Mouse (Mus musculus) CH12.LX (cell line): ENCODE data around the gene Prss40. TPM values are rescaled to one million over a fixed set of nuclear protein-coding genes. Genes with fewer than 3 reads are reported as not detected.

Source experiments
- DNase-seq: peaks from one replicate; pipeline ENCODE4 v3.0.0-alpha.2; 2013; ENCODE audit errors: extremely low read depth
- H3K27ac ChIP-seq: 2 replicates; pipeline ENCODE4 v1.5.1; 2012; ENCODE audit warnings: low read depth, mild to moderate bottlenecking, control low read depth, moderate library complexity; ENCODE audit not compliant: insufficient read depth
- H3K27me3 ChIP-seq: replicated peaks from 2 replicates; pipeline ENCODE3; 2012; ENCODE audit warnings: inconsistent platforms
- H3K36me3 ChIP-seq, 2 experiments: replicated peaks in 1 of 2; 2 replicates each; pipeline versions ENCODE3 to v1.6.1; 2012; ENCODE audit warnings: inconsistent platforms in 1 of 2, low read length in 1 of 2, mild to moderate bottlenecking in 1 of 2, mixed read lengths in 1 of 2, moderate library complexity in 1 of 2; ENCODE audit not compliant: control insufficient read depth in 1 of 2, insufficient read depth in 1 of 2
- H3K4me1 ChIP-seq, 2 experiments: 2 replicates each; pipeline ENCODE4 v1.6.1; 2012; ENCODE audit warnings: inconsistent platforms in 1 of 2, moderate library complexity in 1 of 2; ENCODE audit not compliant: insufficient read depth in 2 of 2, control insufficient read depth in 1 of 2
- H3K4me2 ChIP-seq: 2 replicates; pipeline ENCODE4 v1.6.1; 2012; ENCODE audit warnings: low read depth, mild to moderate bottlenecking, control low read depth; ENCODE audit not compliant: poor library complexity, insufficient read depth, severe bottlenecking
- H3K4me3 ChIP-seq, 3 experiments: fragments of 150-350 bp in 1 of 3; sonication (generic) in 1 of 3; replicated peaks in 1 of 3; 2 replicates each; pipeline versions ENCODE3 to v1.5.1; 2011 to 2012; ENCODE audit warnings: low read depth in 2 of 3, low read length in 2 of 3, mild to moderate bottlenecking in 2 of 3, moderate library complexity in 2 of 3, control low read depth in 1 of 3, improper control_type of control experiment in 1 of 3, inconsistent platforms in 1 of 3, mixed read lengths in 1 of 3; ENCODE audit not compliant: poor library complexity in 1 of 3
- H3K79me2 ChIP-seq: replicated peaks from 2 replicates; pipeline ENCODE4 v1.6.1; 2012; ENCODE audit warnings: mild to moderate bottlenecking, moderate library complexity; ENCODE audit not compliant: control insufficient read depth, poor library complexity, insufficient read depth, severe bottlenecking; ENCODE audit errors: extremely low read depth
- H3K9ac ChIP-seq: 2 replicates; pipeline ENCODE4 v1.6.1; 2012; ENCODE audit warnings: low read depth, mild to moderate bottlenecking, control low read depth, moderate library complexity; ENCODE audit not compliant: insufficient read depth
- H3K9me3 ChIP-seq: replicated peaks from 2 replicates; pipeline ENCODE3; 2012; ENCODE audit warnings: low read length, inconsistent platforms, mixed read lengths
- CHD1 ChIP-seq: IDR thresholded peaks from 2 replicates; pipeline ENCODE4 v1.6.1; 2012; ENCODE audit warnings: low read depth, low read length, improper control_type of control experiment, inconsistent platforms
- GABPA ChIP-seq: IDR thresholded peaks from 2 replicates; pipeline ENCODE4 v1.6.1; 2012; ENCODE audit warnings: low read depth, low read length, improper control_type of control experiment, inconsistent platforms; ENCODE audit not compliant: insufficient replicate concordance
- IRF4 ChIP-seq: IDR thresholded peaks from 2 replicates; pipeline ENCODE4 v1.6.1; 2014; ENCODE audit warnings: low read depth, mild to moderate bottlenecking, inconsistent platforms, low read length, improper control_type of control experiment
- JUND ChIP-seq: conservative IDR thresholded peaks from 2 replicates; pipeline ENCODE4 v1.6.1; 2011; ENCODE audit warnings: low read depth, low read length, improper control_type of control experiment
- MAFK ChIP-seq: IDR thresholded peaks from 2 replicates; pipeline ENCODE4 v1.6.1; 2011; ENCODE audit warnings: low read length, improper control_type of control experiment; ENCODE audit not compliant: insufficient replicate concordance
- MAX ChIP-seq: IDR thresholded peaks from 2 replicates; pipeline ENCODE4 v1.6.1; 2011; ENCODE audit warnings: low read length, improper control_type of control experiment
- MEF2A ChIP-seq: IDR thresholded peaks from 2 replicates; pipeline ENCODE4 v1.6.1; 2014; ENCODE audit warnings: low read depth, mild to moderate bottlenecking, inconsistent platforms, low read length, improper control_type of control experiment, borderline replicate concordance
- MXI1 ChIP-seq: IDR thresholded peaks from 2 replicates; pipeline ENCODE4 v1.6.1; 2011; ENCODE audit warnings: mild to moderate bottlenecking, low read depth, low read length, improper control_type of control experiment
- NELFE ChIP-seq: IDR thresholded peaks from 2 replicates; pipeline ENCODE4 v1.6.1; 2011; ENCODE audit warnings: low read depth, low read length, improper control_type of control experiment
- NRF1 ChIP-seq: IDR thresholded peaks from 2 replicates; pipeline ENCODE4 v1.6.1; 2014; ENCODE audit warnings: low read depth, mild to moderate bottlenecking, inconsistent platforms, low read length, improper control_type of control experiment, moderate library complexity
- PAX5 ChIP-seq: IDR thresholded peaks from 2 replicates; pipeline ENCODE4 v1.6.1; 2012; ENCODE audit warnings: low read length, inconsistent platforms, mixed read lengths
- POLR2A ChIP-seq: IDR thresholded peaks from 2 replicates; pipeline ENCODE4 v1.6.1; 2011; ENCODE audit warnings: low read depth, mild to moderate bottlenecking, improper control_type of control experiment, low read length
- TCF12 ChIP-seq: IDR thresholded peaks from 2 replicates; pipeline ENCODE4 v1.6.1; 2014; ENCODE audit warnings: low read depth, mild to moderate bottlenecking, inconsistent platforms, low read length, improper control_type of control experiment
- dilution Hi-C: fragments of 300-500 bp; cut with MboI; formaldehyde crosslinking; loops from 2 replicates; pipeline ENCODE4 v1.14.3; 2020; ENCODE audit warnings: low sequenced_read_pairs; ENCODE audit not compliant: extremely low pct_unique_long_range_greater_than_20kb, extremely low pct_ligation_motif_present
- in situ Hi-C: fragments of 300-500 bp; cut with MboI; formaldehyde crosslinking; loops from 3 replicates; pipeline ENCODE4 v1.14.3; 2019; ENCODE audit warnings: low sequenced_read_pairs, low pct_ligation_motif_present, low pct_unique_long_range_greater_than_20kb, mixed read lengths
- polyA plus RNA-seq: library from polyadenylated mRNA; unstranded; fragments of >175 nt; gene quantifications from 2 replicates; pipeline ENCODE4 v1.2.1, GENCODE M21; 2012; ENCODE audit warnings: low read depth; ENCODE audit not compliant: insufficient read length
- total RNA-seq, 2 experiments: library from RNA; depleted of rRNA; stranded (reverse); fragments of 300-350 nt in 1 of 2; fragments of >200 nt in 1 of 2; gene quantifications; 2 replicates each; pipeline ENCODE4 v1.2.3; 2012 to 2014

Gene Prss40
- total and polyA plus RNA-seq, 3 experiments, result not detected

GRCm38 (mm10) chr1:34502991-34503390 is 57.8 kb downstream of the Prss40 start:
- TF ChIP-seq TCF12 (no peak), NRF1 (no peak), JUND (no peak), MEF2A (no peak), PAX5 (no peak), MXI1 (no peak), MAX (no peak), IRF4 (no peak), POLR2A (no peak), CHD1 (no peak), MAFK (no peak), NELFE (no peak), GABPA (no peak)

More at GRCm38 (mm10) chr1:34502991-34503390, 57.8 kb downstream of the Prss40 start:
- no peak overlapping the region for H3K27ac ChIP-seq
- dilution Hi-C loops, result no loop called here
- H3K27me3 ChIP-seq, result no peaks in the 10 kb centered on the region
- no peaks in the 10 kb centered on the region for H3K79me2 ChIP-seq
- no peaks in the 10 kb centered on the region for H3K36me3 ChIP-seq
- no peak overlapping the region for H3K4me3 ChIP-seq
- DNase-seq, result no peak
- no peak overlapping the region for H3K4me2 ChIP-seq
- H3K9ac ChIP-seq, result no peak overlapping the region
- in situ Hi-C loops, result no loop called here
- peaks cover 4 to 6% of the 10 kb centered on the region in 2 experiments; a peak in 3 of 4 replicates for H3K4me1 ChIP-seq
- peaks cover 2% of the 10 kb centered on the region for H3K9me3 ChIP-seq

Other genes with a start within 250 kb of the Prss40 start
- gene Ccdc115, start 121.3 kb downstream of the Prss40 start, total RNA-seq (2012; rRNA removed), result 63.3 and 66.5 TPM in 2 replicates
- 98.8 and 105 TPM in 2 replicates for gene Ccdc115, start 121.3 kb downstream of the Prss40 start, total RNA-seq (2014; rRNA removed)
- 95.8 and 96.3 TPM in 2 replicates for gene Ccdc115, start 121.3 kb downstream of the Prss40 start, polyA plus RNA-seq
- 107 and 136 TPM in 2 replicates for gene Imp4, start 121.1 kb downstream of the Prss40 start, total RNA-seq (2012; rRNA removed)
- gene Imp4, start 121.1 kb downstream of the Prss40 start, total RNA-seq (2014; rRNA removed), result 91.0 and 105 TPM in 2 replicates
- gene Imp4, start 121.1 kb downstream of the Prss40 start, polyA plus RNA-seq, result 197 and 199 TPM in 2 replicates
- 172 and 205 TPM in 2 replicates for gene Ptpn18, start 101.2 kb downstream of the Prss40 start, total RNA-seq (2012; rRNA removed)
- 133 and 155 TPM in 2 replicates for gene Ptpn18, start 101.2 kb downstream of the Prss40 start, total RNA-seq (2014; rRNA removed)
- gene Ptpn18, start 101.2 kb downstream of the Prss40 start, polyA plus RNA-seq, result 84.9 and 93.4 TPM in 2 replicates
- gene Prss39, start 62.5 kb downstream of the Prss40 start, total RNA-seq (2012; rRNA removed), result not detected in 2 replicates
- not detected in 2 replicates for gene Prss39, start 62.5 kb downstream of the Prss40 start, total RNA-seq (2014; rRNA removed)
- gene Prss39, start 62.5 kb downstream of the Prss40 start, polyA plus RNA-seq, result 0.19 TPM in 1 of 2 replicates, not detected in the other
- gene Cfc1, start 25.3 kb downstream of the Prss40 start, total RNA-seq (2012; rRNA removed), result not detected in 2 replicates
- not detected in 2 replicates for gene Cfc1, start 25.3 kb downstream of the Prss40 start, total RNA-seq (2014; rRNA removed)
- not detected in 2 replicates for gene Cfc1, start 25.3 kb downstream of the Prss40 start, polyA plus RNA-seq
- 0.04 TPM in 1 of 2 replicates, not detected in the other for gene Amer3, start 18.7 kb upstream of the Prss40 start, total RNA-seq (2012; rRNA removed)
- 0.09 and 0.17 TPM in 2 replicates for gene Amer3, start 18.7 kb upstream of the Prss40 start, total RNA-seq (2014; rRNA removed)
- gene Amer3, start 18.7 kb upstream of the Prss40 start, polyA plus RNA-seq, result 0.15 and 0.20 TPM in 2 replicates